Mouse (Mus musculus): ENCODE measurements around the gene Ccrl2. TPM values are rescaled to one million over a fixed set of nuclear protein-coding genes. Genes with fewer than 3 reads are reported as not detected.

The Ccrl2 gene
- polyA plus RNA-seq, 1 experiment from 2014 or later = 0.61 TPM

- Histone ChIP-seq H3K4me3 (ENCODE audit: low read length) (no peak overlapping the region), H3K4me1 (ENCODE audit: control insufficient read depth, insufficient read depth, low read length) (peaks cover 11% of the 10 kb centered on the region; the same call in 1 of the 2 replicates), H3K9ac (ENCODE audit: low read depth, low read length) (no peak overlapping the region), H3K4me2 (replicated peaks; ENCODE audit: low read depth, low read length) (no peak overlapping the region), H3K9me3 (ENCODE audit: control insufficient read depth, low read length) (no peaks in the 10 kb centered on the region), H3K36me3 (ENCODE audit: control insufficient read depth, insufficient read depth, low read length) (no peaks in the 10 kb centered on the region), H3K27me3 (ENCODE audit: control insufficient read depth, insufficient read depth, low read length) (no peaks in the 10 kb centered on the region), H3K27ac (ENCODE audit: low read depth, low read length) (no peak overlapping the region)
- 77% methylated on average over 9 of the region's 9 CpGs for WGBS
- ATAC-seq (ENCODE audit: low FRiP score, low TSS enrichment) = no peak
Observed at GRCm38 (mm10) chr9:111054923-111055322, 2.4 kb downstream of the Ccrl2 start.

GRCm38 (mm10) chr9:111048452-111048851, 8.9 kb downstream of the Ccrl2 start:
- no peak for ATAC-seq (ENCODE audit: low FRiP score, low TSS enrichment)
- Histone ChIP-seq H3K9me3 (ENCODE audit: control insufficient read depth, low read length) (no peaks in the 10 kb centered on the region), H3K4me3 (ENCODE audit: low read length) (no peak overlapping the region), H3K36me3 (ENCODE audit: control insufficient read depth, insufficient read depth, low read length) (no peaks in the 10 kb centered on the region), H3K27me3 (ENCODE audit: control insufficient read depth, insufficient read depth, low read length) (no peaks in the 10 kb centered on the region), H3K4me1 (ENCODE audit: control insufficient read depth, insufficient read depth, low read length) (no peaks in the 10 kb centered on the region), H3K9ac (ENCODE audit: low read depth, low read length) (no peak overlapping the region), H3K27ac (ENCODE audit: low read depth, low read length) (no peak overlapping the region), H3K4me2 (replicated peaks; ENCODE audit: low read depth, low read length) (no peak overlapping the region)
- 71% methylated on average over 3 of the region's 3 CpGs for WGBS

DNA sequence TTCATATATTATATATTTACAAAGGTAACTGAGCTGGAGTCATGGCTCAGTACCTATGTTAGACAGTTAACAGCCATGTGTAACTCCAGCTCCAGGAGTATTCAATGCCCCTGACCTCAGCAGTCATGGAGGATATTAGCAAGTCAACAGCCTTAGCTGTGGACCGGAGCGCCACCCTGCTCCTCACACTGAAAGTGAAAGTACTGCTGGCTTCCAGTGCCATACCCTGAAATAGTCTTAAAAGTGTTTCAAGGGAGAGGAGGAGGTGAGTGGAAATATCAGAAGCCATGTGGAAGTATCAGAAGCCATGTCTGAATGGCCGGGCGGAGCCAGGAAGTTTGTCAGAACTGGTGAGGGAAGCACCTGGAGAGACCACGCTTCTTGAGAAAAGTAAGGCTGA, 10.1 kb downstream of the Ccrl2 start:
- Histone ChIP-seq H3K4me2 (replicated peaks; ENCODE audit: low read depth, low read length) (no peak overlapping the region), H3K9me3 (ENCODE audit: control insufficient read depth, low read length) (no peaks in the 10 kb centered on the region), H3K9ac (ENCODE audit: low read depth, low read length) (no peak overlapping the region), H3K36me3 (ENCODE audit: control insufficient read depth, insufficient read depth, low read length) (no peaks in the 10 kb centered on the region), H3K4me3 (ENCODE audit: low read length) (no peak overlapping the region), H3K27ac (ENCODE audit: low read depth, low read length) (no peak overlapping the region), H3K4me1 (ENCODE audit: control insufficient read depth, insufficient read depth, low read length) (no peaks in the 10 kb centered on the region), H3K27me3 (ENCODE audit: control insufficient read depth, insufficient read depth, low read length) (no peaks in the 10 kb centered on the region)
- no peak for ATAC-seq (ENCODE audit: low FRiP score, low TSS enrichment)
- 95% methylated on average over 5 of the region's 5 CpGs for WGBS

DNA sequence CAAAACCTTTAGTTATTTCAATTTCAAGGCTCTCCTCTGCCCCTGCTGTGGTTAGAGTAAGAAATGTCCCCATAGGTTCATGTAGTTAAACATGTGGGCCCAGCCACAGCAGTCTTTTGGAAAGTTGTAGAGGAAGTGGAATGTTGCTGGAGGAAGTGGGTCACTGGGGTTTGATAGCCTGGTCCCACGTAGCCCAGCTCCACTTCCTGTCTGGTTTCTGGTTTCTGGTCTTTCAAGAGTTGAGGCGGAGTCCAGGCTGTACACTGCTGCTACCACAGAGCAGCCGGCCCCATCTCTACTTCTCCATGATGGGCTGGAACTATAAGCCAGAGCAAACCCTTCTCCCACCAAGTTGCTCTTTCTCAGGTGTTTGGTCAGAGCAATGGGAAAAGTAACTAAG, 11.1 kb downstream of the Ccrl2 start:
- WGBS = 59% methylated on average over 3 of the region's 3 CpGs
- no peak overlapping the region for H3K27ac ChIP-seq (ENCODE audit: low read depth, low read length)
- no peaks in the 10 kb centered on the region for H3K36me3 ChIP-seq (ENCODE audit: control insufficient read depth, insufficient read depth, low read length)
- ATAC-seq (ENCODE audit: low FRiP score, low TSS enrichment) = no peak
- no peak overlapping the region for H3K4me3 ChIP-seq (ENCODE audit: low read length)
- no peaks in the 10 kb centered on the region for H3K4me1 ChIP-seq (ENCODE audit: control insufficient read depth, insufficient read depth, low read length)
- H3K27me3 ChIP-seq (ENCODE audit: control insufficient read depth, insufficient read depth, low read length) = no peaks in the 10 kb centered on the region
- no peaks in the 10 kb centered on the region for H3K9me3 ChIP-seq (ENCODE audit: control insufficient read depth, low read length)
- H3K4me2 ChIP-seq (replicated peaks; ENCODE audit: low read depth, low read length) = no peak overlapping the region
- no peak overlapping the region for H3K9ac ChIP-seq (ENCODE audit: low read depth, low read length)

DNA sequence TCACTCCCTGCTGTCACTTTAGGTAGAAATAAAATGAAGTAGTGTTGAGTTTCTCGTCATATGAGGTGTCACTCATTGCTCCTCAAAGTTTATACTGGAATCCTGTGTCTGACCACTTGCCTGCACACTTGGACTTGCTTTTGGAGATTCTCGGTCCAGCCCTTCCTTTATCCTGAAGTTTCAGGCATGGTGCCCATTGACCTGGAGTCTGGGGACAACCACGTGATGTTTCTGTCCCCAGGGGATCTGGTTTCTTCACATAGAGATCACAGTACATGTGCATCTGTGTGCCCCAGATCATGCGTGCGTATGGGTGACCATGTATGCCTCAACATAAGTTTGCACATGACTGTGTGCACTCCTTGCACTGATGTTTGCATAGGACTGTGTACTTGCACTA, 15.1 kb downstream of the Ccrl2 start:
- H3K4me2 ChIP-seq (replicated peaks; ENCODE audit: low read depth, low read length) = no peak overlapping the region
- no peaks in the 10 kb centered on the region for H3K27me3 ChIP-seq (ENCODE audit: control insufficient read depth, insufficient read depth, low read length)
- no peaks in the 10 kb centered on the region for H3K9me3 ChIP-seq (ENCODE audit: control insufficient read depth, low read length)
- ATAC-seq (ENCODE audit: low FRiP score, low TSS enrichment) = no peak
- H3K9ac ChIP-seq (ENCODE audit: low read depth, low read length) = no peak overlapping the region
- H3K27ac ChIP-seq (ENCODE audit: low read depth, low read length) = no peak overlapping the region
- 89% methylated on average over 5 of the region's 5 CpGs for WGBS
- H3K4me3 ChIP-seq (ENCODE audit: low read length) = no peak overlapping the region
- no peaks in the 10 kb centered on the region for H3K4me1 ChIP-seq (ENCODE audit: control insufficient read depth, insufficient read depth, low read length)
- no peaks in the 10 kb centered on the region for H3K36me3 ChIP-seq (ENCODE audit: control insufficient read depth, insufficient read depth, low read length)

DNA sequence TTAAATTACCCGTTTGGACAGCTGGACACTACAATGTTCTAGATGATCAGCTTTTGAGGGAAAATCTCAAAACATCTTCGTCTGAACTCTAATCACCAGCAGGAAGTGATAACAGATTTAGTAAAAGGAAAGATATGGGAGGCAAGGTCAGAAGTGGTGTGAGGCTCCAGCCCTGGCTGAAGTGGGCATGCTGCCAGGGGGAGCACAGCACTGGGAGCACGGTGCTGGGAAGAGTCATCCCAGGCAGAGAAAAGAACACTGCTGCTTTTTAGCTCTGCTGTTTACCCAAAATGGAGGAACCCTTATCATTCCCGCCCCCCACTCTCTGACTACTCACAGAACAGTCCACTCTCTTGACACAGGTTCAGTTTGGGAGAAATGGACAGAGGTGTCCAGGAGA, 17.4 kb downstream of the Ccrl2 start:
- no peak overlapping the region for H3K4me2 ChIP-seq (replicated peaks; ENCODE audit: low read depth, low read length)
- H3K36me3 ChIP-seq (ENCODE audit: control insufficient read depth, insufficient read depth, low read length) = no peaks in the 10 kb centered on the region
- no peaks in the 10 kb centered on the region for H3K27me3 ChIP-seq (ENCODE audit: control insufficient read depth, insufficient read depth, low read length)
- no peak for ATAC-seq (ENCODE audit: low FRiP score, low TSS enrichment)
- H3K9ac ChIP-seq (ENCODE audit: low read depth, low read length) = no peak overlapping the region
- H3K4me3 ChIP-seq (ENCODE audit: low read length) = no peak overlapping the region
- no peaks in the 10 kb centered on the region for H3K4me1 ChIP-seq (ENCODE audit: control insufficient read depth, insufficient read depth, low read length)
- no peak overlapping the region for H3K27ac ChIP-seq (ENCODE audit: low read depth, low read length)
- no peaks in the 10 kb centered on the region for H3K9me3 ChIP-seq (ENCODE audit: control insufficient read depth, low read length)
- 80% methylated on average over 4 of the region's 4 CpGs for WGBS

DNA sequence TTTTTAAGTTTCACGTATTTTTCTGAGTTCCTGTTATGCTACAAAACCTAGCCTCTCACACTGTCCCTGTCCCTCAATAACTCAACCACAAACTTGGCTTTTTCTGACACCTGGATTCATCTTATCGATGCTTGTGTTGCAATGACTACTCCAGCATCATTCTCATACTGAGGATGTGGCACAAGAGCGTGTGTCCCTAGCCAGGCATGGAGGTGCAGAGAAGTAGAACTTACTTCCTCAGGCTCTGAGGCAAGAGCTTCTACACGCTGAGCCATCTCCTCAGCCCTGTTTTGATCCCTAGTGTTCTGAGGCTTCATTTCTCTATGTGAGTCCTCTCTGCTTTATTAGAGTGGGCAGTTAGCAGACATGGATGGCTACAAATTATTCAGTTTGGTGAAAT, 23.6 kb downstream of the Ccrl2 start:
- no peak for ATAC-seq (ENCODE audit: low FRiP score, low TSS enrichment)
- Histone ChIP-seq H3K9ac (ENCODE audit: low read depth, low read length) (no peak overlapping the region), H3K27ac (ENCODE audit: low read depth, low read length) (no peak overlapping the region), H3K9me3 (ENCODE audit: control insufficient read depth, low read length) (no peaks in the 10 kb centered on the region), H3K4me2 (replicated peaks; ENCODE audit: low read depth, low read length) (no peak overlapping the region), H3K27me3 (ENCODE audit: control insufficient read depth, insufficient read depth, low read length) (no peaks in the 10 kb centered on the region), H3K4me1 (ENCODE audit: control insufficient read depth, insufficient read depth, low read length) (no peaks in the 10 kb centered on the region), H3K4me3 (ENCODE audit: low read length) (no peak overlapping the region), H3K36me3 (ENCODE audit: control insufficient read depth, insufficient read depth, low read length) (no peaks in the 10 kb centered on the region)
- 87% methylated on average over 4 of the region's 4 CpGs for WGBS

GRCm38 (mm10) chr9:111026791-111027190, 30.5 kb downstream of the Ccrl2 start:
- no peak for ATAC-seq (ENCODE audit: low FRiP score, low TSS enrichment)
- Histone ChIP-seq H3K9me3 (ENCODE audit: control insufficient read depth, low read length) (no peaks in the 10 kb centered on the region), H3K27me3 (ENCODE audit: control insufficient read depth, insufficient read depth, low read length) (no peaks in the 10 kb centered on the region), H3K36me3 (ENCODE audit: control insufficient read depth, insufficient read depth, low read length) (no peaks in the 10 kb centered on the region), H3K4me2 (replicated peaks; ENCODE audit: low read depth, low read length) (no peak overlapping the region), H3K4me3 (ENCODE audit: low read length) (no peak overlapping the region), H3K27ac (ENCODE audit: low read depth, low read length) (no peak overlapping the region), H3K4me1 (ENCODE audit: control insufficient read depth, insufficient read depth, low read length) (no peaks in the 10 kb centered on the region), H3K9ac (ENCODE audit: low read depth, low read length) (no peak overlapping the region)
- 89% methylated on average over 10 of the region's 10 CpGs for WGBS

GRCm38 (mm10) chr9:111019022-111019421, 38.3 kb downstream of the Ccrl2 start, which contains the start of gene Ltf:
Gene Ltf (plus strand): TSS chr9:111019271.
- no peaks in the 10 kb centered on the region for H3K9me3 ChIP-seq (ENCODE audit: control insufficient read depth, low read length)
- no peaks in the 10 kb centered on the region for H3K36me3 ChIP-seq (ENCODE audit: control insufficient read depth, insufficient read depth, low read length)
- 87% methylated on average over 5 of the region's 5 CpGs for WGBS
- no peak within 1 kb of the TSS for H3K27ac ChIP-seq (ENCODE audit: low read depth, low read length)
- no peak for ATAC-seq (ENCODE audit: low FRiP score, low TSS enrichment)
- H3K27me3 ChIP-seq (ENCODE audit: control insufficient read depth, insufficient read depth, low read length) = no peaks in the 10 kb centered on the region
- 0 out of 2 replicates have a peak, but pooled peaks cover 4% of the 10 kb centered on the region for H3K4me1 ChIP-seq (ENCODE audit: control insufficient read depth, insufficient read depth, low read length)
- H3K4me3 ChIP-seq (ENCODE audit: low read length) = no peak within 1 kb of the TSS
- no peak within 1 kb of the TSS for H3K4me2 ChIP-seq (replicated peaks; ENCODE audit: low read depth, low read length)
- no peak within 1 kb of the TSS for H3K9ac ChIP-seq (ENCODE audit: low read depth, low read length)
